Mouse (Mus musculus) E14TG2a.4 (cell line): ENCODE measurements at regions not wholly inside any gene's neighbourhood (a gene's known extent, or its start where the extent isn't known, plus 50 kb on each side); places are given as distances from the start of the nearest gene placed in this dataset.

Experiments
- H3K27me3 ChIP-seq: 2 replicates; pipeline ENCODE4 v1.6.1; 2014; ENCODE audit warnings: low read length, control low read depth; ENCODE audit not compliant: insufficient read depth
- H3K36me3 ChIP-seq: 2 replicates; pipeline ENCODE4 v1.6.1; 2014; ENCODE audit warnings: low read length, control low read depth; ENCODE audit not compliant: insufficient read depth
- H3K4me1 ChIP-seq: replicated peaks from 2 replicates; pipeline ENCODE4 v1.6.1; 2014; ENCODE audit warnings: low read depth, low read length, control low read depth
- H3K4me3 ChIP-seq: replicated peaks from 2 replicates; pipeline ENCODE4 v1.5.1; 2014; ENCODE audit warnings: mild to moderate bottlenecking, low read length
- H3K9me3 ChIP-seq: 2 replicates; pipeline ENCODE4 v1.6.1; 2014; ENCODE audit warnings: low read length, control low read depth
- CTCF ChIP-seq: conservative IDR thresholded peaks from 2 replicates; pipeline ENCODE4 v1.5.1; 2014; ENCODE audit warnings: low read length
- NANOG ChIP-seq: IDR thresholded peaks from 2 replicates; pipeline ENCODE4 v1.6.1; 2014; ENCODE audit warnings: borderline replicate concordance, low read length, mixed read lengths
- POU5F1 ChIP-seq: IDR thresholded peaks from 2 replicates; pipeline ENCODE4 v1.6.1; 2014; ENCODE audit warnings: low read length, borderline replicate concordance

DNA sequence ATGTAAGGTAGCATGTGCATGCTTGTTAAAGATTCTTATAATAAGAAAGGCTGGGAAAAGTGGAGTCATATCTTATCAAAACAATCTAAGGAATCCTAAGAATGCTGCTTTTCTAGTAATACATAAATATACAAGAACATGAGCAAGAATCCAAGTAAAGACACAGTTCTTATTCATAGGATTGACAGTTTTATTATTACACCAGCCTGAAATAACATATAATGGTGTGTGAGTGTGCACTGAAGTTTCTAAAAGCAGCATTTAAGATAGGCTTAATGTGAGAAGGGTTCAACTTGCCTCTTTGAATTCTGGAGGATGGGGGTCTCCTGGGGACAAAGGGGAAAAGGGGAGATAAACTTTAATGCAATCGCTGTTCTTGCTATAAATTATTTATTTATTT lies 553.3 kb downstream of the Inhba start:
- Histone ChIP-seq H3K9me3 (no peaks in the 10 kb centered on the region), H3K4me1 (no peaks in the 10 kb centered on the region), H3K27me3 (no peaks in the 10 kb centered on the region), H3K36me3 (no peaks in the 10 kb centered on the region), H3K4me3 (no peak overlapping the region)
- no peak for TF ChIP-seq CTCF
- no peak for TF ChIP-seq POU5F1

DNA sequence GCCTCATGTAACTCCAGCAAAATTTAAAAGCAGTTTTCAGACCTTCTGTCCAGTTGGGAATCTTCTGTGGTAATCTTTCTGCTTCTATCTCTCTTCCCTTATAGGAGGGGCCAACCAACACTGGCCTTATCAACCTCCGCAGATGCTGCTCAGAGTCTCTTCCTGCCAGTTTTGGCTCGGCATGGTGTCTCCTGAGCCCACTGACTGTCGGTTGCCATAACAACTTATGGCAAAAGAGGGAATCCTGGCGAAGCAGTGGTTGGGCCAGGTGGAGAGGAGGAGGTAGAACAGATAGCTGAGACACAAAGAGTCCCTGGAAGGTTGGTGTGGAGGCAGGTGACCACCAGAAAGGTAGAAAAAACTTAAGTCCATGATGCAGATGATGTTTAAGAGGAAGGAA lies 562.4 kb downstream of the Inhba start:
- Histone ChIP-seq H3K4me3 (no peak overlapping the region), H3K36me3 (no peaks in the 10 kb centered on the region), H3K27me3 (no peaks in the 10 kb centered on the region), H3K4me1 (no peaks in the 10 kb centered on the region), H3K9me3 (no peaks in the 10 kb centered on the region)
- no peak for TF ChIP-seq POU5F1
- TF ChIP-seq NANOG = no peak
- TF ChIP-seq CTCF = no peak

DNA sequence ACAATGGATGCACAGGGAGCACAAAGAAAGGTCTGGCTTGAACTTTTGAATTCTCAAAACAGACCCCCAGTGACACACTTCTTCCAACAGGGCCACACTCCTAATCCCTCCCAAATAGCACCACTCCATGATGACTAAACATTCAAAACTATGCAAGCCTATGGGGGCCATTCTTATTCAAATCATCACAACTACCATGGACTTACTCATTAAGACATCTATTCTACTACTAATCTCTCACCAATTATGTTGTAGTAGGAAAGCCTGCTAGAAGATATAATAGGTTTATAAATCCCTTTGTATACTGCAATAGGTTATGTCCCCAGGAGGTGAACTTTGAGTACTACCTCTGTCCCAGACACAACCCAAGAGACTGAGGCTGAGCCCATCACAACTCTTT lies 574.6 kb downstream of the Inhba start:
- H3K4me1 ChIP-seq = no peaks in the 10 kb centered on the region
- TF ChIP-seq POU5F1 (no peak), CTCF (no peak), NANOG (peak; percentile 53; the same call in 1 of the 2 replicates)

DNA sequence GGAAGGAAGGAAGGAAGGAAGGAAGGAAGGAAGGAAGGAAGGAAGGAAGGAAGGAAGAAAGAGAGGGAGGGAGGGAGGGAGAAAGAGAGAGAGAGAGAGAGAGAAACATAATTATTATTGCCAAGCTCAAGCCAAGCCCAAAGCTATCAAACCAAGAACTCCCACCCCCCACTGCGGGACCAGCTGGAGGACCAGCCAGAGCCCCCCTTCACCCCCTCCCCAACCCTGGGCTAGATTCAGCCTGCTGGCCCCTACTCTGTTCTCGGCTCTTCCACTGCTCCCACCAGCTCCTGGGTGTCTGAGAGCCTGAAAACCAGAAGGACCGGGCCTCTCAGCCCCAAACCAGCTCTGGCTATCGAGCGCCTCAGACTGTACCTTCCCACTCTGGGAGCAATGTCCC lies 608.1 kb downstream of the Inhba start:
- no peak for TF ChIP-seq POU5F1
- TF ChIP-seq NANOG = no peak
- TF ChIP-seq CTCF = no peak
- Histone ChIP-seq H3K4me3 (no peak overlapping the region), H3K27me3 (no peaks in the 10 kb centered on the region), H3K4me1 (no peaks in the 10 kb centered on the region), H3K9me3 (peaks cover 23% of the 10 kb centered on the region), H3K36me3 (no peaks in the 10 kb centered on the region)

More for the DNA sequence above, 574.6 kb downstream of the Inhba start:
- no peaks in the 10 kb centered on the region for H3K9me3 ChIP-seq
- no peaks in the 10 kb centered on the region for H3K27me3 ChIP-seq
- no peaks in the 10 kb centered on the region for H3K36me3 ChIP-seq
- no peak overlapping the region for H3K4me3 ChIP-seq

DNA sequence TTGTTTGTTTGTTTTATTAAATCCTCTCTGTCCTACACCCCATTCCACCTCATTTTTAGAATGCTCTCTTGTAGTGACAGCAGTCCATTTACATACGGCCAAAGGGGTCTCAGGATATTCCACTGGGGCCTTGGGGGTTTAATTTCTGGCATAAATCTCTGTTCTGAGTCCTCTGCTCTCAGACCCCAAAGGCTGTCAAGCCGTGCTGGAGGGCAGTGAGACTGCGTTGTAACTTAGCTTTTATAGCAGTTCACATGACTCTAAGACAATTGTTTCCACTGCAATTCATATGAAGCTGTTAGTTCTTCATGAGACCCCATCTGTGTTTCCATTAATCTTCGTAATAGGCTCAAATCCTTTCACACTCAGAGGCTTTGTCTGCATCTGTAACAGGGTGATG lies 614.9 kb downstream of the Inhba start:
- Histone ChIP-seq H3K36me3 (no peaks in the 10 kb centered on the region), H3K9me3 (peaks cover 27% of the 10 kb centered on the region), H3K4me1 (no peaks in the 10 kb centered on the region), H3K27me3 (no peaks in the 10 kb centered on the region), H3K4me3 (no peak overlapping the region)
- TF ChIP-seq CTCF = no peak
- no peak for TF ChIP-seq POU5F1
- TF ChIP-seq NANOG = no peak

DNA sequence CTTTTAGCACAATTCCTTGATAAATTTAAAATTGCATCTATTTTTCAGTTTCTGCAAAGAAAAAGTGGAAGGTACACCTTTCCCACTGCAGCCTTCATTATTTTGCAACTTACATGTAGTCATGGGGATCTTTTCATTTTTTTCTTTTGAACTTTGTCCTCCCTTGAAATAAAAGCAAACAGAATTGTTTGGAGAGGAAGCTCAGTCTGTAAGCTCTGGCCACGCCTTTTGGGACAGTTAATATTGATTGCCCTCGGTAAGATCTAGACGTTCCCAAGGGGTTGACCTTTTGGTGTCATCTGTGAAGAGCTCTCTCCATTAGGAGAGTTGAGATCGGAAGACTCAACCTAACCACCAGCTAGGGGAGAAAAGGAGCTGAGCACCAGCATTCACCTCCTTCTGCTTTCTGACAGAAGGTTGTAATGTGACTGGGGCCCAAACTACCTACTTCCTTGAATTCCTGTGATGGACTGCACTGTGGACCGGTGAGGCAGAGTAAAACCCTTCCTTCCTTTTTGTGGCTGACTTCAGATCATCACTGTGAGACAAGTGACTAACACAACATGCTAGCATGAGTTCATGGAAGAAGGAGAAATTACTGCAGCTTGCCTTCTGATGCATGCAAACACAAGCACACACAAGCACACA lies 621.9 kb downstream of the Inhba start:
- H3K36me3 ChIP-seq = no peaks in the 10 kb centered on the region
- no peaks in the 10 kb centered on the region for H3K4me1 ChIP-seq
- H3K27me3 ChIP-seq = no peaks in the 10 kb centered on the region
- no peaks in the 10 kb centered on the region for H3K9me3 ChIP-seq
- no peak for TF ChIP-seq NANOG
- TF ChIP-seq POU5F1 = no peak
- TF ChIP-seq CTCF = no peak
- H3K4me3 ChIP-seq = no peak overlapping the region

DNA sequence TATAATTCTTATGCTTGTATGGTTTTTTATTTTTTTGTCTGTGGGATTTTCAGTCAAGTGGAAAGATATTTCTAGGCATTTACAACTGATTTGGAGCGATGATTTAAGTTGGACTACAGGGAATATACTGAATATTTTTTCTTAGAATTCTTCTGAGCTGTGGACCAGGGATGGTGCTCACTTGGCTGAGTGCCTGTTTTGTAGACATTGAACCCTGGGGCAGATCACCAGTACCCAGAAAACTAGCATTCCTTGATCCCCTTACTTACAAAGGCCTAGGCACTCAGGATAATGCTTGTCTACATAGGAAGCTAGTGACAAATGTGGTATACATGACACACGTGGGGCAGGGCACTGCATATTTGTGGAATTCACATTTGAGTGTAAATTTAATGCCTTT lies 624.6 kb downstream of the Inhba start:
- TF ChIP-seq CTCF (no peak), POU5F1 (no peak), NANOG (no peak)
- H3K4me1 ChIP-seq = no peaks in the 10 kb centered on the region
- H3K9me3 ChIP-seq = no peaks in the 10 kb centered on the region
- no peaks in the 10 kb centered on the region for H3K27me3 ChIP-seq
- H3K36me3 ChIP-seq = no peaks in the 10 kb centered on the region
- no peak overlapping the region for H3K4me3 ChIP-seq

DNA sequence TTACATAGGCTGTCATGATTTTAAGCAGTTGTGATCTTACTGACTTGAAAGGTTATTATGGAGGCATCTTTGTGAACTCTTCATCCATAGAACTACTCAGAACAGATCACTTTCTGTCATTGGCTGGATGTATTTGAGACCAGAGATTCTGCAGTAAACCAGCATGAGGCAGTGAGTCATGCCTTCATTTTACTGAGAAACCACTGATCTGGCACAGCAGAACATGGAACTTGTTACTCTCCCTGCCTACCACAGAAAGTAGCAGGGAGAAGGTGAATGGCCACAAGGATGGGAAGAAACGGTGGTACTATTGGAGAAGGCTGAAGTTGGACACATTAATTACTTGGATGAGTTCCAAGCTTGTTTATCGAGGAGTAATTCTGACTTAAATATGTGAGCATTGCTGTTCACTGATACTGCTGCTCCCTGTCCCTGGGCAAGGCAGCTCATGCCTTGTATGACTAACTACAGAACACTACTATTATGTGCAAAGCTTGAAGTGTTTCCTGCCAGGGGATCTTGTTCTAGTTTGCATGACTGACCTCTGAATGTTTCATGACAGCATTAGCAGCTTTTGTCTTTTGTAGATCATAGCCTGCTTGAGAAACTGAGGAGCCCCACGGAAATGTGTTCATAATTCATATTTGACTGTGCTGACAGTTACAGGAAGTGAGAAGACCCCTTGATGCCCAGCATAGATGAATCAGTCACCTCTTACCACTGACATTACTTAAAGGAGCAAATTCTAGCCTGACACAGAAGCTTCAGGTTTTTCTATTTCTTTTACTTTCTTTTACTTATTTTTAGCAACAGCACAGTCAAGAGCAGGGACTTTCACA lies 630.2 kb downstream of the Inhba start:
- no peaks in the 10 kb centered on the region for H3K36me3 ChIP-seq
- H3K4me3 ChIP-seq = no peak overlapping the region
- no peak for TF ChIP-seq POU5F1
- no peak for TF ChIP-seq CTCF
- no peak for TF ChIP-seq NANOG
- no peaks in the 10 kb centered on the region for H3K9me3 ChIP-seq
- peaks cover 16% of the 10 kb centered on the region for H3K4me1 ChIP-seq
- no peaks in the 10 kb centered on the region for H3K27me3 ChIP-seq

DNA sequence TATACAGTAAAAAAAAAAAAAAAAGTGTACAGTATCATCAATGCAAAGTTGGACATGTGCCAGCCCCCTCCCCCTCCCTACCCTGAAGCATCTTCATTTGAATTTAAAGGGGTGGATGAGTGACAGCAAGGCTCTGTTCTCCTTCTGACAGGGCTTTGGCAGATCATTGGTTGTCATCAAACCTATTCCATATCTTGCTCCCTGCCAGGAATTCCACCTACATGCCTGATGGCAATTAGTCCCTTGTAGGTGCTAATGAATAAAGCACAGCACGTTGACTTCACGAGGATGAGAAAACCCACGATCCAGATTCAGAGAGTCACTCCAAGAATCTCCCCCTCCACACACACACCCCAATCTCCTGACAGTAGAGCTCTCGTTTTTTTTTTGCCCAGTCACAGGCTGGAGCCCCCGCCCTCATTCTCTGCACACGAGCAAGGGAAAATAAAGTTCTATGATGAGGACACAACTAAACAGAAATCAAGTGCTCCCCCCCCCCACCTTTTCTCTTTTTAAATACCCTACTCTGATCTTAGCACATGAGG lies 630.9 kb downstream of the Inhba start:
- H3K4me3 ChIP-seq = no peak overlapping the region
- no peak for TF ChIP-seq NANOG
- no peak for TF ChIP-seq POU5F1
- TF ChIP-seq CTCF = no peak
- no peaks in the 10 kb centered on the region for H3K36me3 ChIP-seq
- H3K9me3 ChIP-seq = no peaks in the 10 kb centered on the region
- H3K4me1 ChIP-seq = peaks cover 16% of the 10 kb centered on the region
- no peaks in the 10 kb centered on the region for H3K27me3 ChIP-seq
